Mouse (Mus musculus) embryonic fibroblast, embryonic 13.5 days (primary cell): ENCODE measurements around the gene Lrrc1. TPM values are rescaled to one million over a fixed set of nuclear protein-coding genes. Genes with fewer than 3 reads are reported as not detected.

ENCODE experiments used
- H3K27ac ChIP-seq: 2 replicates; pipeline ENCODE4 v1.5.1; 2012; ENCODE audit warnings: low read length, control low read depth, inconsistent platforms; ENCODE audit not compliant: insufficient read depth
- H3K4me1 ChIP-seq: 2 replicates; pipeline ENCODE4 v1.6.1; 2011; ENCODE audit warnings: low read length; ENCODE audit not compliant: control insufficient read depth, insufficient read depth
- H3K4me3 ChIP-seq: 2 replicates; pipeline ENCODE4 v1.5.1; 2011; ENCODE audit warnings: mild to moderate bottlenecking, control low read depth, low read length; ENCODE audit not compliant: insufficient read depth
- CTCF ChIP-seq: IDR thresholded peaks from 2 replicates; pipeline ENCODE4 v1.5.1; 2011; ENCODE audit warnings: mild to moderate bottlenecking, control low read depth, low read length, moderate library complexity, borderline replicate concordance; ENCODE audit not compliant: insufficient read depth
- POLR2A ChIP-seq: IDR thresholded peaks from 2 replicates; pipeline ENCODE4 v1.6.1; 2011; ENCODE audit warnings: low read depth, mild to moderate bottlenecking, control low read depth, low read length, moderate library complexity
- polyA plus RNA-seq: library from polyadenylated mRNA; stranded (reverse); fragments of >200 nt; gene quantifications from 2 replicates; pipeline ENCODE4 v1.2.4, GENCODE M21; 2011; ENCODE audit warnings: low read depth; ENCODE audit not compliant: missing spikeins, insufficient read length

Lrrc1 gene
- polyA plus RNA-seq: 6.2 and 9.1 TPM in 2 replicates

DNA sequence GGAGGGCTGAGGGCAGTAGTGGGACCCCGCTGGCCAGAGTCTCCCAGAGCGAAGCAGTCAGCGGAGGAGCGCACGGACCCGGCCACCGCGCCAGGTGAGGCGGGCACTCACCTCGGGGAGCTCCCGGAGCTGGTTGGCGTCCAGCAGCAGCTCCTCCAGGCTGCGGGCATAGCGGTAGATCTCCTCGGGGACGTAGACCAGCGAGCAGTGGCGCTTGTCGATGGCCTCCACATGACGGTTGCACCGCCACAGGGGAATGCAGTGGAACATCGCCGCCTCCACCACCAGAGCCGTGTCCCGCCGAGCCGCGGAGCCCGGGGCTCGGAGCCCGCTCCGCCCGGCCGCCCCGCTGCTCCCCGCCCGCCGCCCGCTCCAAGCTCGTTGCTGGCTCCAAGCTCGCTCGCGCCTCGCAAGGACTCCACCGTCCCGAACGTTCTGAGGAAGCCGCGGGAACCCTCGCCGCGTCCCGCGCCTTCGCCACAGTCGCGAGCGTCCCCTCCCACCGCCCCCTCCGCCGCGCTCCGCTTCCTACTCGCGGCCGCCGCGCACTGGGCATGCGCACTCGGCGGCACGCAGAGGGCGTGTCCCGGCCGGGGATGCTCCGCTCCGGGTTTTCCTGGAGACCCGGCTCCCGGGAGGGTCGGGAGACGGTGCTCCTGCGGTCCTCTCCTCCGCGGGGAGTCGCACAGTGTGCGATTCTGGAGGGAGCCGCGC, at the start of gene Lrrc1:
Gene Lrrc1 (minus strand): TSS at position 517 of the 714 bp plus-strand sequence.
- Histone ChIP-seq H3K4me3 (peak within 1 kb of the TSS; percentile 74), H3K27ac (peak within 1 kb of the TSS; percentile 34; the same call in 1 of the 2 replicates), H3K4me1 (no peaks in the 10 kb centered on the region; the same call in 1 of the 2 replicates)
- TF ChIP-seq CTCF: no peak
- TF ChIP-seq POLR2A: peak; percentile 92

GRCm38 (mm10) chr9:77592423-77592822, 47.8 kb upstream of the Lrrc1 start:
- TF ChIP-seq CTCF (no peak), POLR2A (no peak)
- H3K27ac ChIP-seq: no peak overlapping the region
- H3K4me3 ChIP-seq: no peak overlapping the region
- H3K4me1 ChIP-seq: no peaks in the 10 kb centered on the region

GRCm38 (mm10) chr9:77589496-77589895, 44.8 kb upstream of the Lrrc1 start:
- Histone ChIP-seq H3K4me1 (no peaks in the 10 kb centered on the region), H3K27ac (no peak overlapping the region), H3K4me3 (no peak overlapping the region)
- TF ChIP-seq CTCF (no peak), POLR2A (no peak)

GRCm38 (mm10) chr9:77587616-77588015, 42.9 kb upstream of the Lrrc1 start:
- Histone ChIP-seq H3K4me3 (no peak overlapping the region), H3K4me1 (no peaks in the 10 kb centered on the region), H3K27ac (no peak overlapping the region)
- TF ChIP-seq POLR2A (no peak), CTCF (no peak)

DNA sequence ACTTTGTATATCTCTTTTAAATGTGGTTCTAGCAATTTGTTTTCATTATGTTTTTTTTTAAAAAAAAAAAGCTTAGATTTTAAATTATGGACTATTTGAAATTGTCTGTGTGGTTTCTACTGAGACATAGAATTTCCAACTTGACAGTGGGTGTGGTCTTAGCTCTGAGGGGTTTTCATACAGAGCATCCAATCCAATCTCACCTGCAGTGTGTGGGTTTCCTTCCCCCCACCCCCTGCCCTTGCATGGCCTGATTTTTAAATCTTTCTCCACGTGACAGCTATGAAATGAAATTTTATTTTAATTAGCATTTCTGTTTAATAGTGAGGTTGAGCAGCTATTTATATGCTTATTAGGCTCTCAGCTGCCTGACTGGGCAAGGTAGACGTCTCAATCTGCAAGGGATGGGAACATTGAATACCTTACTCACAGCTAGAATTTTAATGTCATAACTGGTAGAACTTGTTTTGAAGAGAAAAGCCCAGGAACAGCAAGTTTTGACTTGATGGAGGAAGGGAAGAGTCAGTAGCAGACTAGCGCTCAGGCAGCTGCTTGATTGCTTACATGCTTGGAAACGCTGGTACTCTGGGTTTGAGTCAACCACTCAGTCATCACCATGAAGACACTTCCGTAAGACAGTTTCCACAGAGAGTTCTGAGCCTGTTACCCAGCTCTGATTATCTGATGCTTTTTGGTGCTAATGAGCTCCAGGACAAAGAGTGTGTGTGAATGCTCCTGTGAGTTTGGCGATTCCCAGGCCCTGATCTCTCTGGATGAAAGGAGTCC, 42.3 kb upstream of the Lrrc1 start:
- H3K4me1 ChIP-seq: no peaks in the 10 kb centered on the region
- no peak overlapping the region for H3K4me3 ChIP-seq
- H3K27ac ChIP-seq: no peak overlapping the region
- TF ChIP-seq CTCF (no peak), POLR2A (no peak)

DNA sequence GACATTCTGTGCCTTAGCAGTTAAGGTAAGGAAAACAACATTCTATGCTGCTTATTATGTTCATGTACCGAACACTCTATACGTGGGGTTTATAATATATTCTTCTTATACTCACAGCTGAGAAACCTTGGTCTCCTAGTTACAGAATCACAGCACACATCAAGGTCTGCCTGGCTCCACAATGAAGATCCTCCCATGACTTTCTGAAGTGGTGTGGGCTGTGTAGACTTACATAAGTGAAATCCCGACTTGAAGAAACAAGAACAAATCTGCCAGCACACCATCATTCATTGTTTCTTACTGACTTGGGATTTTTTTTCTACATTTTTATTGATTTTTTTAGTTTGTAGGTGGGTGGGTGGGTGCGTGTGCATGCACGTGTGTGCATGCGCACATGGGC, 40.1 kb upstream of the Lrrc1 start:
- no peak overlapping the region for H3K4me3 ChIP-seq
- TF ChIP-seq POLR2A (no peak), CTCF (no peak)
- no peaks in the 10 kb centered on the region for H3K4me1 ChIP-seq
- H3K27ac ChIP-seq: no peak overlapping the region

GRCm38 (mm10) chr9:77583302-77583701, 38.6 kb upstream of the Lrrc1 start:
- no peaks in the 10 kb centered on the region for H3K4me1 ChIP-seq
- no peak overlapping the region for H3K27ac ChIP-seq
- no peak for TF ChIP-seq POLR2A
- no peak for TF ChIP-seq CTCF
- H3K4me3 ChIP-seq: no peak overlapping the region

DNA sequence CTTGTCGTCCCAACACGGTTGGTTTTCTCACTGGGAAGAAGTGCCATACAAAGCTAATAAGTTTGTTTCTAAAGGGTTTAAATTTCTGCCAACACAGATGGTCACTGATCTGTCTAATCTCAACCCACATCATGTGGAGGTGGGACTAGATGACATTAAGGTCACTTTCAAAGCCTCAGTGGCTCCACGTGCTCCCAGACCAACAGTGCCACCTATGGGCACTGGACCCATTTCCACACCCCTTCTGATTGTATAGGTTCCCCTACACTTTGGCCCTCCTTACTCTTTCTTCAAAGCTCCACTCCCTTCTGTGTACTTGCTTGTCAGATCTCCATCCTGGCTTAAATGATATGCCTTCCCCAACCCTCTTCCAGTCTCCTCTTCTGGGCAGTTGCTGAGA, 35.2 kb upstream of the Lrrc1 start:
- TF ChIP-seq POLR2A (no peak), CTCF (no peak)
- H3K4me1 ChIP-seq: no peaks in the 10 kb centered on the region
- H3K27ac ChIP-seq: no peak overlapping the region
- H3K4me3 ChIP-seq: no peak overlapping the region

- TF ChIP-seq POLR2A (no peak), CTCF (no peak)
- H3K27ac ChIP-seq: no peak overlapping the region
- H3K4me3 ChIP-seq: no peak overlapping the region
- no peaks in the 10 kb centered on the region for H3K4me1 ChIP-seq
Measured at GRCm38 (mm10) chr9:77577931-77578330, 33.3 kb upstream of the Lrrc1 start.

- H3K27ac ChIP-seq: no peak overlapping the region
- H3K4me3 ChIP-seq: no peak overlapping the region
- TF ChIP-seq CTCF (no peak), POLR2A (no peak)
- H3K4me1 ChIP-seq: no peaks in the 10 kb centered on the region
Measured at GRCm38 (mm10) chr9:77577409-77577808, 32.7 kb upstream of the Lrrc1 start.
